Mouse (Mus musculus): Measurements from ENCODE around the gene Nrd1.

Gene Nrd1

DNA sequence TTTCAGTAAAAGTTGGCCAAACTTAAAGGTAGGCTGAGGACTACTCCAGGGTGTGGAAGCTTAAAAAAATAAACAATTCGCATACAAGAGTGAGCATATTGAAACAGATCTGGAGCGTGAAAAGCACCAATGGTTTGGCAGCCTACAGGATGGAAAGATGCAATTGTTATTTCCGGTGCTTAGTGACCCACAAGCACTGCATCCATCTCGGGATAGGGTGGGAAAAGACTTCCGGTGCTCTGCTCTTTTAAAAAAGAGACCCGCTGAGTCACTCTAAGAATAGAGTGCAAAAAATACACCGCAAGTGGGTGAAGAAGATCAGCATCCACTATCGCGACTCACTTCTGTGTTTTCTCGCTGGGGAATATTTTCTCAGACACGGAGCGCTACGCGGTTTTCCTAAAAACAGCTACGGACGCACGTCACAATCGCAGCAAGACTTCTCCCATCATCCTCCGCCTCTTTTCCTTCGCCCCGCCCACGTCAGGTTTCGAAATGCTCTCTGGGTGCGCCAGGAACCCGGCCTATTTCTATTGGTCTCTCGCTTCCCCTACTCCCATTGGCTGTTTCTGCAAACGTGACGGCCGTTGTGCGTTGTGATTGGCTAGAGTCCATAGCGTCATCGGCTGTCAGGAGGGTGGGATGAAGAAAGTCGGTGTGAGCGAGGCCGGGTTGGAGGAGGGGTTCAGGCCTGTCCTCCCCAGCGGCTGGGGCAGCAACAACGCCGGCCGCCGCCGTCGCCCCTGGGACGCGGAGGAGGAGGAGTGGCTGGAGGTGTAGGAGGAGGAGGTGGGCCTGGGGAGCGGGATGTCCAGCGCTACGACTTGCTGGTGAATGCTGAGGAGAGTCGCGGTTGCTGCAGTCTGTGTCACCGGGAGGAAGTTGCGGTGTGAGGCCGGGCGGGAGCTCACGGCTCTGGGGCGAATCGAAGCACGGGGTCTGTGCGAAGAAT, at the start of gene Nrd1:
Nrd1 (plus strand) TSS at position 657 of the 952 bp plus-strand sequence.
- under 1% methylated on average over 58 of the region's 58 CpGs for WGBS

DNA sequence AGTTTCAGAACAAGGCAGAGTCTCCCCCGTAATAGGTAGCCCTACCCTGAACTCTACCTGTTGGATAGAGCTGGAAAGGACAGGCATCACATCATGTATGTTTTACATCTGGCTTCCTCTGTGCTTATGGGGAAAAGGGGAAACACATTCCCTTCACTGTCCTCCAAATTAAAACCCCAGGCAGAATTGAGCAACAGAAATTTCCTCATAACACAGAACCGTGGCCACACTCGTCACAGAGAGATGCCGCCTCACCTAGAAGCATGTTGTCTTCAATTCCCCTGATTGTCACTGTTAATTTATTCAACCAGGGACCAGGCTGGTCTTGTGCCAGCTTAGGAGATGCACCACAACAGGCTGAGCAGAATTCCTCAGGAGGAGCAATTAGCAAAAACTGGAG, 48.8 kb upstream of the Nrd1 start:
- 85% methylated on average over 4 of the region's 4 CpGs for WGBS

DNA sequence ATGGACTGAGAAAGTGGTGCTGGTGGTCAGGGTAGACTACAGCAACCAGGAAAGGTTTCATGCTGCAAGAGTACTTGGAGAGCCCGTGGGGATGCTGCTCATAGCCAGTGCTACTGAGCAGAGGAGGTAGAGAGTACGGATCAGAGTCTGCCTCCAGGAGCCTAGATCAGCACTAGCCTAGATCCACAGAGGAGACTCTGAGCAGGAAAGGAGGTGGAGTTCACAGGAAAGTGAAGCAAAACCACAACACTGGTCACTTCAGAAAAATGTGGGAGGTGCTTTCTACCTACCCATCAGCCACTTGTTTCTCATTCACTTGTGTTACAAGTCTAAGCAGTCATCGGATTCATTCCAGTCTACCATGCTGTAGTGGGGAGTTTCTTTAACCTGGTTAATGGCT, 40.8 kb upstream of the Nrd1 start:
- 87% methylated on average over 3 of the region's 3 CpGs for WGBS

DNA sequence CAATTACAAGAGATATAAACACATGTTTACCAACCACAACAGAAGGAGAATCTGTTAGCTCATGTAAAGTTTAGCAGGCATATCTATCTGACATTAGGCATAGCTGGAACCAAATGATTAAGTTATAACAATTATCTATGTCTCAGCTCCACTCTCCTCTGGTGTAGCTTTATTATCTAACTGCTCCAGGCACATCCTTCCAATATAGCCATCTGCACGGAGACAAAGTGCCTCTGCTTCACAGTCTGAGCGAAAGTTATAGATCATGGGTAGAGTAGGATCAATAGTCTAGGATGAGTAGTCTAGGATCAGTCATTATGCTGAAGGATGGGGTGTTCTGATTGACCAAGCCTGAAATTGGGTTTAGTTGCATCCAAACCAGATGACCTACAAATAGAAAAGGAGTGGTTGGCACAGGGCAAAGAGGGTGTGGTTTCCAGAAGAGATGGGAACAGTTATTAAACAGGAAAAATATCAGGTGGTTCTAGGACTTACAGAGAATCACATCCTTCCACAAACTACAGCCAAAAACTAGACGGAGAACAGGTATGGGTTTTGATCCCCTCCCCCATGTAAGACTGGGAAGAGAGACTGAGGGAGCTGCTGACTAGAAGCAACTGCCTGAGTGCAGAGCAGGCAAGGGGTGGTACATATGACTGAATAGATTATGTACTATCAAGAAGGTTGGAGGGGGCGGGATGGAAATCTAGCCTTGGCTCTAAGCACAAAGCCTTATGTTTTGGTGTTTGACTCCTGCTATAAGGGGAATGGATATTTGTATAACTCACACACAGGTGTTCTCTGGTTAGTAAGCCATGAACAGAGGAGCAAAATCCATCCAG, 39.6 kb upstream of the Nrd1 start:
- WGBS = 87% methylated on average over 4 of the region's 4 CpGs

DNA sequence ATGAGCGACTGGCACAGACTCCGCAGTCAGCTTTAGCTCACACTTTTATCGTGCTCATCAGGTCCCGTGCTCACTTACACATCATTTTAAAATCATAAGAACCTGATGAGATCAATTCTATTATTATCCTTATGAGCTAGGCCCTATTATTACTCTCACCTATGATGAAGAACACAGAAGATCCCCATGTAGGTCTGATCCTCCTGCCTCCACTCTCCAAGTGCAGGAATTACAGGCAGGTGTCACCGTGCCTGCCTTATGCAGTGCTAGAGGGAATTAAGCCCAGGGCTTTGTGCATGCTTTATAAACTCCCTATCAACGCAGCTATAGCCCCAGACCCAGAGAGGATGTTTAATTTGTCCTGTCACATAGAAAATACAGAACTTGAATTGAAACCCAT, 37.4 kb upstream of the Nrd1 start:
- 85% methylated on average over 6 of the region's 6 CpGs for WGBS

DNA sequence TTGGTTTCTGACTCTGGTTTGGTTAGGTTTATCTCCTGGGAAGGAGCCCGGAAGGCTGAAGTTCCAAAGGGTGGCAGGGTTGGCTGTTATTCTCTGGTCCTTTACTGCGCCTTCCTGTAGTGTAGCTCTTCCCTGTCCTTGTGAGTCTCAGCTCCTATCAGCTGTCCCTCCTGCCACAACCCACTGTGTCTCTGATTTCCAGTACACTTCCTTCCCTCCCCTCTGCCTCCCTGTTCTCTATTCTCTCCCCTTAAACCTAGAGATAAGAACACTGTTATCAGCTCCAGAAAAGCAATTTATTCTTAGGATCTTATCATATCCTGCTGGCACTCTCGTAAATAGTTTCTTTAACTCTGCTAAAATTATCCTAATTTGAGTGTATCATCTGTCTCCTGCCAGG, 30.9 kb upstream of the Nrd1 start:
- WGBS = 78% methylated on average over 3 of the region's 3 CpGs

DNA sequence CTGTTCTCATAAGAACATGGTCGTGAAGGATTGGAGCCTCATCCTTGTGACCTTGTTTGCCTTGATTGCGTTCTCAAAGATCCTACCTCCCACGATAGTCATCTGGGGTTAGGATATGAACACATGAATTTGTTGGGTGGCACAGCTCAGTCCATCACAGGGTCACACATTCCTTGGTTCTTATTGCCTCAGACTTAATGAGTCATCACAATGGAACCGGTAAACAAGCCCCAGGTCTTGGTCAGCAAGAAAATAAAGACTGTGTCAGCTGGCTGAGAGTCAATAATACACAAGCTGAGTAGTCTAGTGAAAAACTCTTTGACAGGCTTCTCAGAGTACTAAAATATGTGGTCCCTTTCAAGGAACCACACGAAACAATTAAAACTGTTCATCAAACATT, 29.4 kb upstream of the Nrd1 start:
- 83% methylated on average over 5 of the region's 5 CpGs for whole genome bisulfite sequencing

DNA sequence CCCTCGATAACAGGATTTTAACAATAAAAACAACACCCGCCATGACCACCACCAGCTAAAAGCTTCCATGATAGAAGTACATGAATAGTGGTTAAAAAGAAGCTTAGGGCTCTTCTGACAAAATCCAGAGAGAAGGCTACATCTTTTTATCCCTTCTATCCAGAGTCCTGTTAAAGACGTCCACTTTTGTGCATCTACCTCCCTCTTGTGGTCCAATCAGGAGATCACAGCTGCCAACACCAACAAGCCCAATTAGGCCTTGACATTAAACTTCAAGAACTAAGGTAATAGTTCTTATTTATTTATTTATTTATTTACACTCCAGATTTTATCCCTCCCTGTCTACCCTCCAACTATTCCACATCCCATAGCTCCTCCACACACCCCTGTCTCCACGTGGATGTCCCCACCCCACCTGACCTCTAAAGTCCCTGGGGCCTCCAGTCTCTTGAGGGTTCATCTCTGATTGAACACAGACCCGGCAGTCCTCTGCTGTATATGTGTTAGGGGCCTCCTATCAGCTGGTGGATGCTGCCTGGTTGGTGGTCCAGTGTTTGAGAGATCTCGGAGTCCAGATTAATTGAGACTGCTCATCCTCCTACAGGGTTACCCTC, 23.9 kb upstream of the Nrd1 start:
- WGBS = 55% methylated on average over 6 of the region's 6 CpGs

DNA sequence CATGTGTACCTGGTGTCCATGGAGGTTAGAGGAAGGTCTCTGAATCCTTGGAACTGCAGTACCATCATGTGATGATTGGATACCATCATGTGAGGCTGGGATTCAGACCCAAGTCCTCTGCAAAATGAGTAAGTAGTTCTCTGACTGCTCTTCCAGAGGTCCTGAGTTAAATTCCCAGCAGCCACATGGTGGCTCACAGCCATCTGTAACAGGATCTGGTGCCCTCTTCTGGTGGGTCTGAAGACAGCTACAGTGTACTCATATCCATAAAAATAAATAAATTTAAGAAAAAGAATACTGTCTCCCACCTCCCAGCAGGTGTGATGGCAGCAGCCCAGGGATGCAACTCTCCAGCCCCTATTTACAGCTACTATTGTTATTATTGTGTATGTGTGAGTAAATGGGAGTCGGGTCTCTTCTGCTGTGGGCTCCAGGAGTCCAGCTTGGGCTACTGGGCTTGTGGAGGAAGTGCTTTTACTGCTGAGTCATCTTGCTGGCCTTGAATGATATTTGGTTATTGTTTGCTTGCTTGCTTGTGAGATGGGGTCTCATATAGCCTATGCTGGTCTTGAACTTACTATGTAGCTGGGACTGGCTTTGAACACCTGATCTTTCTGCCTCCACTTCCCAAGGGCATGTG, 13.5 kb upstream of the Nrd1 start:
- WGBS = 83% methylated on average over 1 of the region's 1 CpGs

DNA sequence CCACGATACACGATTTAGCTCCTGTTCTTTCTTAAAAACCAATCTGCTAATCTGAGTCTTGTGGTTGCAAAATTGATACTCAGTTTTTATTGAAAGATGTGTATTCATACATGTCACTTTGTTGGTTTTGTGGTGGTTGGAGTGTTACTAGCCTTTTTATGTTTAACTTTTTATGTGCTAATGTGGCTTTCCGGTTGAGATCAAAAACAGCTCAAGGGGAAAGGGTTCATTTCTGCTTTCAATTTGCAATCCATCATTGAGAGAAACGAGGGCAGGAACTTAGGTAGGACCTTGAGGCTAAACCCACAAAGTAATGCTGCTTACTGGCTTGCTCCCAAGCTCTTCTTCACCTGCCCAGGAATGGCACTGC, 13.0 kb upstream of the Nrd1 start:
- 88% methylated on average over 4 of the region's 4 CpGs for WGBS

DNA sequence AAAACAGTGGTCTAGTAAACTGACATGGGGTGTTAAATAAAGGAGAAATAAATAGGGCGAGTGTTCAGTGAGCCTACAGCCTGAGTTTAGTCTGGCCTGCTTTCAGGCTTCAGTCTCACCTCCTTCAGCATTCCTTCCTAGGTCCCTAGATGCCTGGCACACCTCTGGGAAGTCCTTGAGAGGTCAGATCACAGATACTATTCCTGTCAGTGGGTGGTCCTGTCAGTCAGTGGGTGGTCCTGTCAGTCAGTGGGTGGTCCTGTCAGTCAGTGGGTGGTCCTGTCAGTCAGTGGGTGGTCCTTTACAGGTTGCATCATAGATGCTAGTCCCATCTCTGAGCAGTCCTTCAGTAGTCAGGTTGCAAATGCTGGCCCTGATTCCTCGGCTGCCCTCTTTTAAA, 11.0 kb upstream of the Nrd1 start:
- 76% methylated on average over 2 of the region's 2 CpGs for WGBS

DNA sequence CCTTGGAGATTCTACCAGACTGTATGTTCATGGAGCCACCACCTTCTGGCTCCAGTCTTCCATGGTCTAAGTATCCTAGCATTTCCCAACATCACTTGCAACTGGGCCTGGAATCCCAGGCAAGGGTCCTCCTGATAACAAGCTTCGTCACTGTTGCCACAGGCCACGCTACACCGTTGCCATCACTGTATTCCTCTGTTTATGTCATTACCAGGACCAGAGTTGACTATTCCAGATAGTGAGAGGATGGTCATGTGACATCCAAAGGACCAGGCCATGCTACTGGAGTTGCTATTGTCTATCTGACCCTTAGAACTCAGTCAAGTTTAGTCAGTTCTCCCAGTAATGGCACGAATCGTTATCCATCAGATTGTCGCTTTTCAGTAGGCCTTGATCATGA, 9.9 kb upstream of the Nrd1 start:
- 96% methylated on average over 6 of the region's 6 CpGs for WGBS

DNA sequence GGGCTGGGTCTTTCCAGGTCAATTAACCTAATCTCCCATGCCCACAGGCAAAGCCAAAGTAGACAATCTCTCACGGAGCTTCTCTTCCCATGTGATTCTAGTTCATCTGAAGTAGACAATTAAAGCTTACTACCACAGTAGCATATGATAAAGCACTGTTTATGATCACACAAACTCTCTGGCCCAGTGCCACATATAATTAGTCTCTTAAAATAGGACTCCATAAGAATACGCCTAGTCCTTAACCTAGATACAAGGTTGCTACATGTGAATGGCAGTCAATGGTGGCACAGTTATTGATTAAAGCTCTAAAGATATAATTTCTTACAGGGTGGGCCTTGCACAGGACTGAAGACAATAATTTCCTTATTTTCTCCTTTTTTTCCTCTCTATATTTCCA, 7.5 kb upstream of the Nrd1 start:
- WGBS = 46% methylated on average over 2 of the region's 2 CpGs

DNA sequence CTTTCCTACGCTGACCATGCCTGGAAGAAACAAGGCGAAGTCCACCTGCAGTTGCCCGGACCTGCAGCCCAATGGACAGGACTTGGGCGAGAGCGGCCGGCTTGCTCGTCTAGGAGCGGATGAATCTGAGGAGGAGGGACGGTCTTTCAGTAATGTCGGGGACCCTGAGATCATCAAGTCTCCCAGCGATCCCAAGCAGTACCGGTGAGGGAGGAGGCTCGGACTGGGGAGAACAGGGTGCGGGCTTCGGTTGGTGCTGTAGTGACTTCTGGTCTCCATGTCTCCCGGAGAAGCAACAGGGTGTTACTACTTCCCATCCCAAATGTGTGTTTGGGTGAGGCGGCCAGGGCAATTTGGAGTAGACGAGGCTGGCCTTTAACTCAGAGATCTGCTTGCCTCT, 506 bp downstream of the Nrd1 start:
- WGBS = under 1% methylated on average over 18 of the region's 18 CpGs

DNA sequence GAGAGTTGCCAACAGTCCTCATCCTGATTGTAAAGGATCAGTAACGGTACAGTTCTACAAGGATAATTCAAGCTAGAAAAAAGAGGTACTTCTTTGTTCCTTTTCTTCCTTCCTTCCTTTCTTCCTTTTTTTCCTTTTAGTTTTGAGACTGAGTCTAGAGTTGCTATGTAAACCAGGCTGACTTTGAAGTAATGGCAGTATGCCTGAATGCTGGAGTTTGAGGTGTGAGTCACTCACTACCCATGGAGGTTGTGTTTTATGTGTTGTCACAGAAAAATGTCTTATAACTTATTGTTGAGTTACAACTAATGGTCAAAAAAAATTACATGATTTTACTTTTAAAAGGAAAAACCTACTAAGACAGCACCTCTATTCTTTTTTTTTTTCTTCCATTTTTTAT, 7.6 kb downstream of the Nrd1 start:
- 17% methylated on average over 1 of the region's 1 CpGs for WGBS

DNA sequence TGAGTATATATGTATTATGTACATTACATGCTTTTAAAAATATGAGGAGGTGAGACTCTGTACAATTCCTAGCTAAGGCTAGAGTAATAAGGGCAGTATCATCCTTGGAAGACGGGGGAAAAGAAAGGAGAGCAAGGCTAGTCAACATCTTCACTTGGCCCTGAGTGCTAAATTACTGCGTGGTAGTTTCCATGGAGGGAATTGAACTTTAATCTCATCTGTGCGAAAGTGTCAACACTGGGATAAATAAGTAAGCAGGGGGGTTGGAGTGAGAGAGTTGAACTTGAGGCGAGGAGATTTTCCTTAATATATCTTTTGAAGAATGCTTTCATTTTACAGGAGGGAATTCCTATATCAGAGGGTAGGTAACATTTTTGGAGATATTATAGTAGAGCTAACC, 13.6 kb downstream of the Nrd1 start:
- 96% methylated on average over 4 of the region's 4 CpGs for WGBS

DNA sequence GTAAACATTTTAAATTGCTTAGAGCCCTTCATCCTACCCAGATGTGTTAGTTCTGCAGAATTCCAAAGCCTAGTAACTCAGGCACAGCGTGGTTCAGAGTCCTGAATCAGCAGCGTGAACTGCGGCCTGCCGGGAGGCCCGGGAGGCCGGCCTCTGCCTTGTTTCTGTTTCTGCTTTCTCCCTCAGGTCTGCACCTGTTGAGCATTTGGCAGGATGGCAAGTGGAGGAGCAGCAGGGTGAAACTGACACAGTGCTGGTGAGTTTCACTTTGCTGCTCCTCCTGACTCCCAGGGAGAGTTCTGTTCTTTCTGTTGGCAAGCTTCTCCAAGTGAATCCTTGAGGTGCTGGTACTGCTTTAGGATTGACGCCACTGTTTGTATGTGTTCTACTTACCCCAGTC, 17.0 kb downstream of the Nrd1 start:
- WGBS = 64% methylated on average over 7 of the region's 7 CpGs

DNA sequence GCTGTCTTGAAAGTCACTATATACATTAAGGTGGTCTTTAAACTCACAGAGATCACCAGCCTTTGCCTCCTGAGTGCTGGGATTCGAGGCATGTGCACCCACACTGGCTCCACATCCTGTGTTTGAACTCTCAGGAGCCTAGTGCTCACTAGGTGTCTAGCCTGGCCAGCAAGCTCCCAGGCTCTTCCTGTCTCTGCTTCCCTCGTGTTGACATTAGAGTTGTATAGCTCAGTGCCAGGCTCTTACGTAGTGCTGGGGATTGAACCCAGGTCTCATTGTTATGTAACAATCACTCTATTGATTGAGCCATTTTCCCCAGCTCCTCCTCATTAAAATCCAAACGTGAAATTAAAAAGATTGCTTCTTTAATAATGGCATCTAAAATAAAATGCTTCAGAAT, 18.8 kb downstream of the Nrd1 start:
- WGBS = 54% methylated on average over 4 of the region's 4 CpGs

DNA sequence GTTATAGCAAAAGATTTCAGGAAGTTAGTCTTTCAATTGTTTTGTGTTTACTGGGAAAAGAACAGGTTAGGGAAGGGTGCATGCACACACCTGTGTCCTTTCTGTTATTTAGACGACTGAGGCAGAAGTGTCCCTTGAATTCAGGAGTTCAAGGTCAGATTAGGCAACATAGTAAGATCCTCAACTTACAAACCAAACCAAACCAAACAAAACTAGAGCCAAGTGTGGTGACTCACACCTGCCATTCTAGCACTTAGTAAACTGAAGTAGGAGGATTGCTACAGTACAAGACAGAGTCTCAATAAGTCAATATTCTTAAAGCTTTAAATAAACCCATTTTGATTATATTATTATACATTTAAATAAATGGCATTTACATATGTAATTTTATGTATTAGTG, 21.5 kb downstream of the Nrd1 start:
- WGBS = 84% methylated on average over 1 of the region's 1 CpGs

DNA sequence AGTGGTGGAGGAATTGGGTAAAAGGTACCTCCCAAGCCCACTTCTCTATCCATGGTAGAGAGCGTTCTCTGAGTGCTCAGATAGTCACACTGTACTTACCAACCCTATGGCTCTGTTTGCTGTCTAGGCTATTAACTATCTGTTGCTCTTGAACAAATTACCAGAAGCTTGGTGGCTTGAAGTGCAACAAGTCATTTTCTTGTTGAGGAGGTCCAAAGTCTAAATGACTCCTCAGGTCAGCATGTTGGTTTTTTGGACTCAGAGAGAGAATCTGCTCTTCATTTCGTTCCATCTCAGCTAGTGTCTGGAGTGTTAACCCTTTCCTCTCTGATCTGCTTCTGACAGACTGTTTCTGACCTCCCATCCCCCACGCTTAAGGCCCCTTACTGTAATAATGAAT, 24.6 kb downstream of the Nrd1 start:
- 66% methylated on average over 3 of the region's 3 CpGs for WGBS

DNA sequence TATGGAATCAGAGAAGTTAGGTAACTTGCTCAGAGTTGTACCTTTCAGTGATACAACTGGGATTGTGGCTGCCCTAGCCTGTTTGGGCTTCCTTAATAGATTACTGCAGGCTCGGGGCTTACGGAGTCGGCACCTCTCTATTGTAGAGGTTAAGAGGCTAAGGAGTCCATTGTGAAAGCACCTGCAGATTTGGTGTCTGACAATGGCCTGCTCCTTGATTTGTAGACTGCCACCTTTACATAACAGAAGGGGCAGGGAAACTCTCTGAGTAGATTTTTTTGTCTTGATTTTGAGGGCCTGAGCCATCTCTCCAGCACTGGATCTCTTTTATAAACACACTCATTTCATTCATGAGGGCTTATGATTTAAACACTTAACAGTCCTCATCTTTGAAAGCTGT, 26.1 kb downstream of the Nrd1 start:
- 69% methylated on average over 3 of the region's 3 CpGs for WGBS

DNA sequence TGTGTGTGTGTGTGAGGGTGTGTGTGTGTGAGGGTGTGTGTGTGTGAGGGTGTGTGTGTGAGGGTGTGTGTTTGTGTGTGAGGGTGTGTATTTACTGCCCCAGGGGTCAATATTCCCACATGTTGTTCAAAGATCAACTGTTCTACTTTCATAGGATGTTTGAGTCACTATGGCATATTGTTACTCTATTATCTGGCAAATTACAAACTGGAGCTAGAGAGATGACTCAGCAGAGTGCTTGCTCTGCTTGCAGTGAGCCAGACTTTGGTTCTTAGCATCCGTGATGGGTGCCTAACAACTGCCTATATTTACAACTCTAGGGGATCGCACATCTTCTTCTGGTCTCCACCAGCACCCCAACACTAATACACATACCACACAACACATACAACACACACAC, 29.4 kb downstream of the Nrd1 start:
- 46% methylated on average over 2 of the region's 2 CpGs for WGBS
